Mouse (Mus musculus): ENCODE measurements at regions not wholly inside any gene's neighbourhood (a gene's known extent, or its start where the extent isn't known, plus 50 kb on each side); places are given as distances from the start of the nearest gene placed in this dataset.

- DNase-seq, result no peak
- ATAC-seq (ENCODE audit: low FRiP score, low TSS enrichment), result no peak
- H3K27ac ChIP-seq (replicated peaks; ENCODE audit: low read depth, low read length), result no peak overlapping the region
Observed at GRCm38 (mm10) chr4:12516497-12516896, 344.7 kb upstream of the Fam92a start.

DNA sequence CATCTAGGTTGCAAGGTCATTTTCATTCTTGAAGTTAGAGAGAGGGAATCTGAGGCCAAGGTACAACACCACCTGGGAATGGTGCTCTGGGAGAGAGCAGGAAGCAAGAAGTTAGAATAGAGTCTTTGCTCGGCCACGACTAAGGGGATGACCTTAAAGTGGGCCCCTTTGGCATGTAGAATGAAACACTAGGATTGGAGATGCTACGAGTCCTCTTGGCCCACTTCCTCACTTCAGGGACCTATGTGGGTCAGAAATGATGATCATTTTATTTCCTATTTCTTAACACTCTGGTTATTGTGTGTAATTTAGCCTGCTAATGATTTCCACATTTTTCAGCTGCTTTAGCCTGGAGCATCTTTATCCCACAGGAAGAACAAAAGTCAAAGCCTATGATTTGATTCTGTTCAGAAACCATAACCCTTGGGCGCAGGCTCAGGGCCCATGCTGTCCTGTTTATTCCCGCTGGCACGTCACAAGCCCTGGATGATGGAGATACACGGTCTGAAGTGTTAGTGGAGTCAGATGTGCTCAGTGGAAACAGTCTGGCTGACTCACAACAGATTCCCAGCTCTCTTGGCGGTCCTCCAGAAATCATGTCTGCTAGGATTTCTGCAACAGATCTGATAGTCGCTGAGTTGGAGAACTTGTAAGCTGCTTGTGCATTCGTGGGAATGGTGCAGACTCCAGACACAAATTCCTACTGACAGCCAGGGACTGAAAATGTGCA is 340.0 kb upstream of the Fam92a start:
- H3K36me3 ChIP-seq (ENCODE audit: control insufficient read depth, insufficient read depth, low read length), result no peaks in the 10 kb centered on the region
- no peak overlapping the region for H3K9ac ChIP-seq (replicated peaks; ENCODE audit: low read length)
- no peak for ATAC-seq (ENCODE audit: low FRiP score, low TSS enrichment)
- 76% methylated on average over 10 of the region's 10 CpGs for WGBS
- no peaks in the 10 kb centered on the region for H3K27me3 ChIP-seq (ENCODE audit: control insufficient read depth, insufficient read depth, low read length)
- no peak overlapping the region for H3K27ac ChIP-seq (replicated peaks; ENCODE audit: low read depth, low read length)
- H3K9me3 ChIP-seq (ENCODE audit: control insufficient read depth, low read length), result no peaks in the 10 kb centered on the region
- peaks cover 6% of the 10 kb centered on the region for H3K4me1 ChIP-seq (ENCODE audit: control insufficient read depth, insufficient read depth, low read length)
- DNase-seq, result peak; percentile 69
- H3K4me3 ChIP-seq (replicated peaks; ENCODE audit: low read depth, low read length), result no peak overlapping the region
- no peak overlapping the region for H3K4me2 ChIP-seq (ENCODE audit: low read length)

More at GRCm38 (mm10) chr4:12516497-12516896, 344.7 kb upstream of the Fam92a start:
- Histone ChIP-seq H3K36me3 (ENCODE audit: control insufficient read depth, insufficient read depth, low read length) (no peaks in the 10 kb centered on the region), H3K4me1 (ENCODE audit: control insufficient read depth, insufficient read depth, low read length) (no peaks in the 10 kb centered on the region), H3K4me3 (replicated peaks; ENCODE audit: low read depth, low read length) (no peak overlapping the region), H3K4me2 (ENCODE audit: low read length) (no peak overlapping the region), H3K27me3 (ENCODE audit: control insufficient read depth, insufficient read depth, low read length) (no peaks in the 10 kb centered on the region), H3K9me3 (ENCODE audit: control insufficient read depth, low read length) (no peaks in the 10 kb centered on the region), H3K9ac (replicated peaks; ENCODE audit: low read length) (no peak overlapping the region)
- 92% methylated on average over 10 of the region's 10 CpGs for WGBS

DNA sequence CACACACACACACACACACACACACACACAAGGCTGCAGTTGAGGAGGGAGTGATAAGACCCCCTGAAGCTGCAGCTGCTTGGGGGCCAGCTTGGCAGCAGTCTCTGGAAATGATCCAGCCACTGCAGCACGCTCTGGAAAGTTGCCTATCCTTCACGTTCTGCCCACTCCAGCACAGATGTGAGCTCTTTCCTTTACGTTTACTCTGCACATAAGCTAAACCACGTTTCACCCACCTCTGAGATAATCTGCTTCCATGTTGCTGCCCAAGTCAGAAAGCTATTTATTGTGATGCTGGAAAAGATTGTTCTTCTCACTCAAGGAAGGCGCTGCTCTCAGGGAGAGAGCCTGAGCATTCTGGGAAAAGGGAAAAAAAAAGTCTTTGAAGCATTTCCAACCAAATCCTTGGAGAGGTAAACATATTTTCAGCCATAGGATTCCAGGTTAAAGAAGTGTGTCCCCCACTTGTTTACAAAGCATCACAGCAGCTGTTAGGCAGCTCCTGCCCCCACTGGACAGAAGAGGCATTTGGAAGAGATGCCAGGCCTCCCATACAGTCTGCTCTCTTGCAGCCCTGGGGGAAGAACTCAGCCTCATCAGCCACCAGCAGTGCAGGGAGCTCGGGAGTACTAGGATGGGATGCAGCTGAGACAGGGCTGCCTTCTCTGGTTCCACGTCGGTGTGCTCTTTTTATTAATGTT is 335.2 kb upstream of the Fam92a start:
- 27% methylated on average over 8 of the region's 8 CpGs for WGBS
- no peak overlapping the region for H3K9ac ChIP-seq (replicated peaks; ENCODE audit: low read length)
- H3K4me2 ChIP-seq (ENCODE audit: low read length), result peak overlapping the region; percentile 17; the same call in 1 of the 2 replicates

GRCm38 (mm10) chr4:12501086-12501485 is 329.3 kb upstream of the Fam92a start:
- Histone ChIP-seq H3K4me1 (ENCODE audit: control insufficient read depth, insufficient read depth, low read length) (no peaks in the 10 kb centered on the region; the same call in 1 of the 2 replicates), H3K36me3 (ENCODE audit: control insufficient read depth, insufficient read depth, low read length) (no peaks in the 10 kb centered on the region), H3K27ac (replicated peaks; ENCODE audit: low read depth, low read length) (no peak overlapping the region), H3K9me3 (ENCODE audit: control insufficient read depth, low read length) (no peaks in the 10 kb centered on the region), H3K9ac (replicated peaks; ENCODE audit: low read length) (no peak overlapping the region), H3K4me2 (ENCODE audit: low read length) (no peak overlapping the region), H3K27me3 (ENCODE audit: control insufficient read depth, insufficient read depth, low read length) (no peaks in the 10 kb centered on the region), H3K4me3 (replicated peaks; ENCODE audit: low read depth, low read length) (no peak overlapping the region)
- DNase-seq (no peak), ATAC-seq (ENCODE audit: low FRiP score, low TSS enrichment) (no peak)
- WGBS, result 89% methylated on average over 8 of the region's 8 CpGs

More for the DNA sequence above, 335.2 kb upstream of the Fam92a start:
- Histone ChIP-seq H3K27me3 (ENCODE audit: control insufficient read depth, insufficient read depth, low read length) (no peaks in the 10 kb centered on the region), H3K4me3 (replicated peaks; ENCODE audit: low read depth, low read length) (no peak overlapping the region), H3K9me3 (ENCODE audit: control insufficient read depth, low read length) (no peaks in the 10 kb centered on the region), H3K27ac (replicated peaks; ENCODE audit: low read depth, low read length) (peak overlapping the region; percentile 67), H3K36me3 (ENCODE audit: control insufficient read depth, insufficient read depth, low read length) (no peaks in the 10 kb centered on the region), H3K4me1 (ENCODE audit: control insufficient read depth, insufficient read depth, low read length) (peaks cover 12% of the 10 kb centered on the region)
- ATAC-seq (ENCODE audit: low FRiP score, low TSS enrichment), result peak; percentile 78
- DNase-seq, result peak; percentile 77

DNA sequence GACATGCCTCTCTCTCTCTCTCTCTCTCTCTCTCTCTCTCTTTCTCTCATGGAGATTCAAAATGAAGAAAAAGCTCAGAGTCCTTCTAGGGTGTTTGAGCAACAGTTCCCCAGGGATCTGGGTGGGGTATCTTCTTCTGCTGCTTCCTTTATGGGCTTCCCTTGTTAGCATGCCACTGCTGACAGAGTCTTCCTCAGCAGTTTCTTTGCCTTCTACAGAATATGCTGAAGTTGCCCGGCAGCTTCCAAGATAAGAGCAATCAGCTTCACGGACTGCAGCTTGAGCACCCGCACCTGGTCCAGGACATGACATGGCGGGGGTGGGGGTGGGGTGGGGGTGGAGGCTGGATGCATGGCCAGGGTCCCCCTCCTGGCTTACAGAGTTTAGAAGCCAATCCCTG is 326.6 kb upstream of the Fam92a start:
- DNase-seq (no peak), ATAC-seq (ENCODE audit: low FRiP score, low TSS enrichment) (no peak)
- Histone ChIP-seq H3K4me2 (ENCODE audit: low read length) (no peak overlapping the region), H3K4me1 (ENCODE audit: control insufficient read depth, insufficient read depth, low read length) (no peaks in the 10 kb centered on the region), H3K4me3 (replicated peaks; ENCODE audit: low read depth, low read length) (no peak overlapping the region), H3K27me3 (ENCODE audit: control insufficient read depth, insufficient read depth, low read length) (no peaks in the 10 kb centered on the region), H3K9ac (replicated peaks; ENCODE audit: low read length) (no peak overlapping the region), H3K9me3 (ENCODE audit: control insufficient read depth, low read length) (0 out of 2 replicates have a peak, but pooled peaks cover 3% of the 10 kb centered on the region), H3K27ac (replicated peaks; ENCODE audit: low read depth, low read length) (no peak overlapping the region), H3K36me3 (ENCODE audit: control insufficient read depth, insufficient read depth, low read length) (no peaks in the 10 kb centered on the region)
- WGBS, result 97% methylated on average over 4 of the region's 4 CpGs

GRCm38 (mm10) chr4:12492468-12492867 is 320.7 kb upstream of the Fam92a start:
- Histone ChIP-seq H3K4me1 (ENCODE audit: control insufficient read depth, insufficient read depth, low read length) (no peaks in the 10 kb centered on the region), H3K4me3 (replicated peaks; ENCODE audit: low read depth, low read length) (no peak overlapping the region), H3K9me3 (ENCODE audit: control insufficient read depth, low read length) (0 out of 2 replicates have a peak, but pooled peaks cover 4% of the 10 kb centered on the region), H3K9ac (replicated peaks; ENCODE audit: low read length) (no peak overlapping the region), H3K27ac (replicated peaks; ENCODE audit: low read depth, low read length) (no peak overlapping the region), H3K36me3 (ENCODE audit: control insufficient read depth, insufficient read depth, low read length) (no peaks in the 10 kb centered on the region), H3K4me2 (ENCODE audit: low read length) (no peak overlapping the region), H3K27me3 (ENCODE audit: control insufficient read depth, insufficient read depth, low read length) (no peaks in the 10 kb centered on the region)
- DNase-seq, result no peak
- 78% methylated on average over 2 of the region's 2 CpGs for WGBS
- no peak for ATAC-seq (ENCODE audit: low FRiP score, low TSS enrichment)

GRCm38 (mm10) chr4:12491306-12491705 is 319.5 kb upstream of the Fam92a start:
- DNase-seq (no peak), ATAC-seq (ENCODE audit: low FRiP score, low TSS enrichment) (no peak)
- Histone ChIP-seq H3K4me2 (ENCODE audit: low read length) (no peak overlapping the region), H3K27ac (replicated peaks; ENCODE audit: low read depth, low read length) (no peak overlapping the region), H3K4me1 (ENCODE audit: control insufficient read depth, insufficient read depth, low read length) (peaks cover 5% of the 10 kb centered on the region; the same call in 1 of the 2 replicates), H3K27me3 (ENCODE audit: control insufficient read depth, insufficient read depth, low read length) (no peaks in the 10 kb centered on the region), H3K36me3 (ENCODE audit: control insufficient read depth, insufficient read depth, low read length) (no peaks in the 10 kb centered on the region), H3K9me3 (ENCODE audit: control insufficient read depth, low read length) (0 out of 2 replicates have a peak, but pooled peaks cover 4% of the 10 kb centered on the region), H3K9ac (replicated peaks; ENCODE audit: low read length) (no peak overlapping the region), H3K4me3 (replicated peaks; ENCODE audit: low read depth, low read length) (no peak overlapping the region)
- 96% methylated on average over 6 of the region's 6 CpGs for WGBS

- no peak overlapping the region for H3K9ac ChIP-seq (replicated peaks; ENCODE audit: low read length)
- WGBS, result 80% methylated on average over 3 of the region's 3 CpGs
- no peak for DNase-seq
Observed at GRCm38 (mm10) chr4:12490066-12490465, 318.3 kb upstream of the Fam92a start.

More at GRCm38 (mm10) chr4:12490066-12490465, 318.3 kb upstream of the Fam92a start:
- peaks cover 5% of the 10 kb centered on the region; the same call in 1 of the 2 replicates for H3K4me1 ChIP-seq (ENCODE audit: control insufficient read depth, insufficient read depth, low read length)
- no peak overlapping the region for H3K4me2 ChIP-seq (ENCODE audit: low read length)
- no peak overlapping the region for H3K27ac ChIP-seq (replicated peaks; ENCODE audit: low read depth, low read length)
- ATAC-seq (ENCODE audit: low FRiP score, low TSS enrichment), result no peak
- no peaks in the 10 kb centered on the region for H3K27me3 ChIP-seq (ENCODE audit: control insufficient read depth, insufficient read depth, low read length)
- no peaks in the 10 kb centered on the region for H3K36me3 ChIP-seq (ENCODE audit: control insufficient read depth, insufficient read depth, low read length)
- H3K9me3 ChIP-seq (ENCODE audit: control insufficient read depth, low read length), result 0 out of 2 replicates have a peak, but pooled peaks cover 4% of the 10 kb centered on the region
- no peak overlapping the region for H3K4me3 ChIP-seq (replicated peaks; ENCODE audit: low read depth, low read length)

Measured in midbrain, embryonic 14.5 days (tissue).